Mouse (Mus musculus): Measurements from ENCODE around the gene B9d1. TPM values are rescaled to one million over a fixed set of nuclear protein-coding genes. Genes with fewer than 3 reads are reported as not detected.

The B9d1 gene
- polyA plus RNA-seq, 1 experiment from 2014 or later, result 43.4 TPM

DNA sequence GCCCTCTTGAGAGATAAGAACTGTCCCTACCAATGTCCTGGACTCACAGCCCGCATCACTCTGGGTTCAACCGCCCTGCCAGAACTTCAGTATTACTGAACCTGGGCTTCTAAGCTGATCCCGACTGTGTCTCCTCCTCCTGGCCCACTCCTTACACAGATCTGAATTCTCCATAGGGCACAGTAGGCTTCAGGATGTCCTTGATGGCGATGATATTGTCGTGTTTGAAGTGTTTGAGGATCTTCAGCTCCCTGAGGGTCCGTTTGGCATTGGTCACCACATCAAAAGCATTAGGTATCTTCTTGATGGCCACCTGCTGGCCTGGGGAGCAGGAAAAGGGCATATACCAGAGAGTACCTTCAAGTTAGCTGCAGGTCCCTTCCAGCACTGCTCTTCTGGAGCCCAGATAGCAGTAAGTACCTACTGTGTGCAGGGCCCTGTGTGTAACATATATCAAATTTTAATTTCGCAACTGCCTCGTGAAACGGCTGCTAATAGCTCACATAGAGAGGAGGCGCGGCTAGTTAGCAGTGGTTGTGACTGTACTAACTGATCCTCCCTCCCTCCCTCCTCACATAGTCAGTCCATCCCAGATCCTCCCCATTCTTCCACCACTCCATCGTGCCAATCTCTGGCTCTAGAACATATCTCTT lies 12.1 kb upstream of the B9d1 start:
- H3K4me1 ChIP-seq, result peaks cover 56% of the 10 kb centered on the region
- peak overlapping the region; percentile 85 for H3K4me2 ChIP-seq
- peaks cover 48% of the 10 kb centered on the region for H3K36me3 ChIP-seq (ENCODE audit: poor library complexity, severe bottlenecking)
- WGBS, result 82% methylated on average over 12 of the region's 12 CpGs
- peak overlapping the region; percentile 84 for H3K9ac ChIP-seq
- peak overlapping the region; percentile 67 for H3K4me3 ChIP-seq
- H3K27ac ChIP-seq, result peak overlapping the region; percentile 90; the same call in 1 of the 2 replicates
- no peaks in the 10 kb centered on the region for H3K27me3 ChIP-seq
- ATAC-seq, result no peak
- no peaks in the 10 kb centered on the region for H3K9me3 ChIP-seq (replicated peaks)

DNA sequence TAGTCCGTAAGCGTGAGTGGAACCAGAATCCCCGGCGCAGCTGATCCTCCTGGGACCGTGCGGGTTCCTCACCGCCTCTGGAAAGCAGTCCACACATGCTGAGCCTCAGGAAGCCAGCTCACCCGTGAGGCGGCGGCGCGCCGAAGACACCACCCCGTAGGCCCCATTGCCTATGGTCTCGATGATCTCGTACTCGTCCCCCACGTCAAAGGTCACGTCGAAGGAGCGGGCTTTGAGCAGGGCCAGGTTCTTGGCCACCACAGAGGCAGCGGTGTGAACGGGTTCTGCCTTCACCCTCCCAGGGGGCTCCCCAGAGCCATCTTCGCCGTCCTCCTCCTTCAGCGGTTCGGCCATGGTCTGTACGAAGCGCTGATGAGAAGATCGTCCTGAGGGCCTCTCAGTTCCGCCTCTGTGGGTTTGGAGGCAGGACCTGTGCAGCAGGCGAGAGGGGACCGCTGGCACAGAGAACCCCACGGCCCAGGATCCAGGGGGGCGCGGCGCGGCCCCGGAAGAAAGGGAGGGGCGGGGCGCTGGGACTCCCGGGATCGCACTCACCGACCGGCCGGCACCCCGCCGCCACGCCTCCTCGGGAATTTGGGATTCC lies 11.3 kb upstream of the B9d1 start:
- peak; percentile 63 for ATAC-seq
- H3K4me1 ChIP-seq, result peaks cover 49% of the 10 kb centered on the region
- peaks cover 40% of the 10 kb centered on the region for H3K36me3 ChIP-seq (ENCODE audit: poor library complexity, severe bottlenecking)
- peak overlapping the region; percentile 90 for H3K27ac ChIP-seq
- H3K9ac ChIP-seq, result peak overlapping the region; percentile 84
- H3K4me3 ChIP-seq, result peak overlapping the region; percentile 67
- H3K27me3 ChIP-seq, result no peaks in the 10 kb centered on the region
- H3K4me2 ChIP-seq, result peak overlapping the region; percentile 85
- WGBS, result under 1% methylated on average over 47 of the region's 50 CpGs
- H3K9me3 ChIP-seq (replicated peaks), result no peaks in the 10 kb centered on the region

- H3K4me2 ChIP-seq, result peak within 1 kb of the TSS; percentile 85
- H3K9me3 ChIP-seq (replicated peaks), result no peaks in the 10 kb centered on the region
- under 1% methylated on average over 53 of the region's 62 CpGs for WGBS
- peaks cover 33% of the 10 kb centered on the region for H3K36me3 ChIP-seq (ENCODE audit: poor library complexity, severe bottlenecking)
- peak within 1 kb of the TSS; percentile 67 for H3K4me3 ChIP-seq
- no peaks in the 10 kb centered on the region for H3K27me3 ChIP-seq
- peaks cover 45% of the 10 kb centered on the region for H3K4me1 ChIP-seq
- H3K27ac ChIP-seq, result peak within 1 kb of the TSS; percentile 90
- peak; percentile 98 for ATAC-seq
- H3K9ac ChIP-seq, result peak within 1 kb of the TSS; percentile 84
Measured at GRCm38 (mm10) chr11:61494129-61494997, 10.6 kb upstream of the B9d1 start, which contains the start of gene Mapk7. Gene Mapk7, minus strand, starts transcription at chr11:61494406.

DNA sequence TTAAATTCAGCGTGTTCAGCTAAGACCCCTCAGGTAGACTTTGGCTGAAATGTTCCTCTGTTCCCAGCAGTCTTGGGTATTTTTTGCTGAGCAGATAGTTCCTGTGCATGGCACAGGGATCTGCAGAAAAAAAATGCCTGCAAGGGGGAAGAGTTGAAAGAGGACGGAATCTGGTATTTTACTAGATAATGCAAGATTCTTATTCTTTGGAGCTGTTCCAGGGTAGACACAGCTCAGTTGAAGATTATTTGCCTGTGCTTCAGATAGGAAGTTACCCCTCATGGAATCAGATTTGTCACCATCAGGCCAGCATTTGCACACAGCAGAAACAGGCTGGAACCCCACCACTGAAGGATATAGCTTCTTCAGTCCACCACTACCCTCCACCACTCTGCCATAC lies 9.4 kb upstream of the B9d1 start:
- Histone ChIP-seq H3K9me3 (replicated peaks) (no peaks in the 10 kb centered on the region), H3K4me3 (no peak overlapping the region), H3K36me3 (ENCODE audit: poor library complexity, severe bottlenecking) (peaks cover 21% of the 10 kb centered on the region), H3K4me2 (no peak overlapping the region), H3K4me1 (peaks cover 33% of the 10 kb centered on the region), H3K9ac (no peak overlapping the region), H3K27me3 (no peaks in the 10 kb centered on the region), H3K27ac (no peak overlapping the region)
- no peak for ATAC-seq
- 88% methylated on average over 2 of the region's 2 CpGs for WGBS

DNA sequence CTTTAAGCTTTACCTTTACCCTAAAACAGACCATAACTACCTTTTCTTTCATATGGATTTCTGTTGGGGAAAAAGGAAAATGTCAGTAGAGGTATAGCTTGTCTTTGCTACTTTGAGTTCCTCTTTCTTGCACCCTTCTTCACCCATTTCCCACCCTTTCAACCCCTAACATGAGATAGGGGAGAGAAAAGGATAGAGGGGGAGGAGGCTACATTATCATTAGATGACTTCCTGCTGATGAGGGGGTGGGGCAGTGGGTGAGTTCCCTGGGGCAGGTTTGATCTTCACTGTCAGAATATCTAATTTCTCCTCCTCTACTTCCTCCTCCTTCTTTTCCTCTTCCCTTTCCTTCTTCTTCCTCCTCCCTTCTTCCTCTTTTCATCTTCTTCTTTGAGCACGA lies 7.5 kb upstream of the B9d1 start:
- Histone ChIP-seq H3K9ac (no peak overlapping the region), H3K27me3 (no peaks in the 10 kb centered on the region), H3K36me3 (ENCODE audit: poor library complexity, severe bottlenecking) (0 out of 2 replicates have a peak, but pooled peaks cover 3% of the 10 kb centered on the region), H3K4me1 (peaks cover 19% of the 10 kb centered on the region), H3K27ac (no peak overlapping the region), H3K4me2 (no peak overlapping the region), H3K4me3 (no peak overlapping the region), H3K9me3 (replicated peaks) (no peaks in the 10 kb centered on the region)
- no peak for ATAC-seq
- 70% methylated on average over 1 of the region's 1 CpGs for WGBS

DNA sequence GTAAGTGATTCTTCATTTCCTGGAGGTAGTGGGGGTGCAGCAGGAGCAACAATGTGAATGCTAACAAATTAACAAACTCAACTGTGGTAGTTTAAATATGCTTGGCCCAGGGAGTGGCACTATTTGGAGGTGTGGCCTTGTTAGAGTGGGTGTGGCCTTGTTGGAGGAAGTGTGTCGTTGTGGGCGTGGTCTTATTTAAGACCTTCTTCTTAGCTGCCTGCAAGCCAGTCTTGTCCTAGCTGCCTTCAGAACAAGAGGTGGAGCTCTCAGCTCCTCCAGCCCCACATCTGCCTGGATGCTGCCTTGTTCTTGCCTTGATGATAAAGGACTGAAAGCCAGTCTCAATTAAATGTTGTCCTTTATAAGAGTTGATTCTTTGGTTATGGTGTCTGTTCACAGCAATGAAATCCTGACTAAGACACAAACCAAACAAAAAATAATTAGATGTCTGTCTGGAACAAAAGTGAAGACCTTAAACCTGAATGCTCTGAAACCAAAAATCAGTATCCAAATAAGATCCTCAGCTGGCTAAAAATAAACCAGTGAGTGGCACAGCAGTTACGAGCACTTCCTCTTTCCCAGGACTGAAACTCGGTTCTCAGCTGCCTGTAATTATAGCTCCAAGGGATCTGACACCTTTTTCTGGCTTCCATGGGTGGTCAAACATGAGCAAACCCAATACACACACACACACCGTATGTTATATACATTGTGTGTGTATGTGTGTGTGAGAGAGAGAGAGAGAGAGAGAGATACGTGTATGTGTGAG lies 6.0 kb upstream of the B9d1 start:
- Histone ChIP-seq H3K4me2 (no peak overlapping the region), H3K9ac (no peak overlapping the region), H3K36me3 (ENCODE audit: poor library complexity, severe bottlenecking) (no peaks in the 10 kb centered on the region), H3K27ac (no peak overlapping the region), H3K9me3 (replicated peaks) (no peaks in the 10 kb centered on the region), H3K4me3 (no peak overlapping the region), H3K27me3 (no peaks in the 10 kb centered on the region), H3K4me1 (peaks cover 9% of the 10 kb centered on the region)
- ATAC-seq, result no peak
- 88% methylated on average over 6 of the region's 6 CpGs for WGBS

- Histone ChIP-seq H3K9me3 (replicated peaks) (no peaks in the 10 kb centered on the region), H3K27me3 (no peaks in the 10 kb centered on the region), H3K4me1 (peaks cover 20% of the 10 kb centered on the region), H3K9ac (no peak overlapping the region), H3K27ac (0 out of 2 replicates have a peak overlapping the region, but pooled peaks have one; percentile 72), H3K36me3 (ENCODE audit: poor library complexity, severe bottlenecking) (0 out of 2 replicates have a peak, but pooled peaks cover 3% of the 10 kb centered on the region), H3K4me2 (peak overlapping the region; percentile 74; the same call in 1 of the 2 replicates), H3K4me3 (peak overlapping the region; percentile 66; the same call in 1 of the 2 replicates)
- WGBS, result 79% methylated on average over 8 of the region's 8 CpGs
- no peak for ATAC-seq
Measured at GRCm38 (mm10) chr11:61503933-61504332, 1.0 kb upstream of the B9d1 start.

DNA sequence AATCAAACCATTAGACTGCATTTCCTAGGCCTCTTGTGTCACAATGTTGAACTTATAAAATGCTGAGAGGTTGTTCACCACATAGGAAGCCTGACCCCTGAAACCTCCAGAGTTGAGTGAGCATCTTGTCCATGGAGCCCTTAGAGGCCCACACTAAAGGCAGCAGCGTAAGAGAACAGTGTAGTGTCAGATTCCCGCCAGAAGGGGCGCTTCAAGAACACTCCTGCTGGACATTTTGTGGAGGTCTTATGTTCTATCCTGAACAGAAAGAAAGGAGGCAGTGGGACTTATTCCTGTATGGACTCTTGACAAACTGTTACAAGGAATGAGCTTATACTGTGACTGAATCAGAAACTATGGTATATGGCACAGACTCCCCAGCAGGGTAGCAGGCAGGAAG lies 10.0 kb downstream of the B9d1 start:
- no peaks in the 10 kb centered on the region for H3K4me1 ChIP-seq
- no peaks in the 10 kb centered on the region for H3K9me3 ChIP-seq (replicated peaks)
- H3K4me3 ChIP-seq, result no peak overlapping the region
- peaks cover 74% of the 10 kb centered on the region for H3K36me3 ChIP-seq (ENCODE audit: poor library complexity, severe bottlenecking)
- ATAC-seq, result no peak
- no peaks in the 10 kb centered on the region for H3K27me3 ChIP-seq
- no peak overlapping the region for H3K9ac ChIP-seq
- H3K4me2 ChIP-seq, result no peak overlapping the region
- no peak overlapping the region for H3K27ac ChIP-seq
- 37% methylated on average over 3 of the region's 3 CpGs for WGBS

DNA sequence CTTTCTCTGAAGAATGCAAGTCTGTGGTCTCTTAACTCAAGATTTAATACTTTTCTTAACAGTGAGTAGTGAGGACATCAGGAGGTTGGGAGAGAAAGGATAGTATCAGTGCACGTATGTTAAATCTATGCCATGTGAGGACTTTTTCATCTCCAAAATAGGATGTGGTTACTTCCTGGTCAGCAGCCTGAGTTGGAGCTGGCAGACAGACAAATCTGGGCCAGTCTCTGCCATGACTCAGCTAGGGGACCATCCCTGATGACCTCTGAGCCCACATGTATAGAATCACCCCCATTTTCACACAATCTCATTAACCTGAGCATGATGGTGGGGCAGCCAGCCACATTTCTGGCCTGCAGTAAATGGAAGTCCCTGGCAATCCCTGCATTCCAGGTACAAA lies 13.0 kb downstream of the B9d1 start:
- no peak for ATAC-seq
- Histone ChIP-seq H3K9me3 (replicated peaks) (no peaks in the 10 kb centered on the region), H3K27ac (no peak overlapping the region), H3K36me3 (ENCODE audit: poor library complexity, severe bottlenecking) (peaks cover 82% of the 10 kb centered on the region), H3K4me3 (no peak overlapping the region), H3K27me3 (no peaks in the 10 kb centered on the region), H3K9ac (no peak overlapping the region), H3K4me1 (no peaks in the 10 kb centered on the region), H3K4me2 (no peak overlapping the region)
- WGBS, result 90% methylated on average over 1 of the region's 1 CpGs

DNA sequence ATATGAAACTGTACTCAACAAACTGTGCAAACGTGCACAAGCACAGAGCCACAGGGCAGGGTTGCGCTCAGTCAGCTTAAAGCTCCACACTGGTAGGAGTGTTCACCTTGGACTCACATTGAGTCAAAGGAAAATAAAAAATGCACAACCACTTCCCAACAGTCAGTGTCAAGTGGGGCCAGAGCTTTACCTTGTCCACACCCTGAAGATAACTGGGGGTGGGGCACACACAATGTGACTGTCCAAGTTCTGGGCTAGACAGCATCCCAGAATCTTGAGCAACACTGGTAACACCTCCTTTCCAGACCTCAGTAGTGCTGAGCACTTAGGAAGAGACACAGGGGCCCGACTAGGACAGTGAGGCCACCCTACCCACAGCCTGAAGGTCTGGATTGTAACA lies 13.9 kb downstream of the B9d1 start:
- H3K9me3 ChIP-seq (replicated peaks), result no peaks in the 10 kb centered on the region
- no peak overlapping the region for H3K9ac ChIP-seq
- WGBS, result 95% methylated on average over 3 of the region's 3 CpGs
- H3K36me3 ChIP-seq (ENCODE audit: poor library complexity, severe bottlenecking), result peaks cover 79% of the 10 kb centered on the region
- H3K4me3 ChIP-seq, result no peak overlapping the region
- no peak overlapping the region for H3K4me2 ChIP-seq
- H3K4me1 ChIP-seq, result no peaks in the 10 kb centered on the region
- no peak overlapping the region for H3K27ac ChIP-seq
- no peaks in the 10 kb centered on the region for H3K27me3 ChIP-seq
- ATAC-seq, result no peak

DNA sequence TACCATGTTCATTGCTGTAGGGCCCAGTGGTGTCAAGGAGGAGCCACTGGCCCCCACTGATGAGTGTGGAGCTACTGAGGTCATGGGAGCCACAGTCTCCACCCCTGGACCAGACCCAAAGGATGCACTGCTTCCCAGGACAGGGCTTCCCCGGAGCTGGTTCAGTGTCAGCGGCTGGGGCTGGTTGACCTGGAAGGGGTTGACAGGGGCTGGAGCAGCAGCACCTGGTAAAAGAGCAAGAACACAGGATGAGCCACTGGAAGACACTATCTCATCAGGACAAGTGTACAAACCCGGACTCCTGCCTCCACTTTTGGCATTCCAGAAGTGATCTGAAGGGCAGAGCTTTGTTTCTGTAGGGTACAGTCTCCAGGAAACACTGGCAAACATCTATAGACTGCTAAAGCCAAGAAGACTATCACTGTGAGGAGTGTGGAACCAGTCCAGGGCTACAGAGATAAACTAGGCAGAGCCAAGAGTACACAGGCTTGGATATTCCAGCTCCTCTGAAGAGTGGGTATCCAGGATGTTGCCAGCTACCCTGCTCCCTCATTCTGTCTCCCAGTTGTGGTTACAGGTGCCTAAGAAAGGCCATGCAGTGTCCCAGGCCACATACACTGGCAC lies 14.7 kb downstream of the B9d1 start:
- Histone ChIP-seq H3K4me3 (no peak overlapping the region), H3K9me3 (replicated peaks) (no peaks in the 10 kb centered on the region), H3K36me3 (ENCODE audit: poor library complexity, severe bottlenecking) (peaks cover 82% of the 10 kb centered on the region), H3K27ac (no peak overlapping the region), H3K4me2 (no peak overlapping the region), H3K27me3 (no peaks in the 10 kb centered on the region), H3K9ac (no peak overlapping the region), H3K4me1 (no peaks in the 10 kb centered on the region)
- no peak for ATAC-seq
- WGBS, result 98% methylated on average over 3 of the region's 3 CpGs
